Mouse (Mus musculus): ENCODE results near the gene Gng2.
"Not testable (repeated sequence)": the region's sequence is repeated elsewhere in the genome, so short reads cannot be mapped to it uniquely, and the experiment has no call there.

Gene Gng2

DNA sequence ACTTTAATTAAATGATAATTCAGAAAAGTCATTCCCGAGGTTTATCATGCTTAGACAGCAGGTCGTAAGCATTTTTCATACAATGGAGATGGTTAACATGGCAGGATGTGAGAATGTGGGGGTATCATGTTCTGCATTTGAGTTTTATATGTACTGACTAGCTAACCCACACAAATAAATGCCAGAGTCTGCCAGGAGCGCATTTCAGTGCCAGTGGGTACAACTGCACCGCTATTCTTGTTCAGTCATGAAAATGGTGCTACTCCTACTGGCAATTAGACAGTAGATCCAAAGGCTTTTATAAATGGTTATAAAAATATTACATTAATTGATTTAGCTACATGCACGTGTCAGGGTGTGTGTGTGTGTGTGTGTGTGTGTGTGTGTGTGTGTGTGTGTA is 38.9 kb downstream of the Gng2 start:
- DNase-seq (ENCODE audit: low read depth) = no peak

DNA sequence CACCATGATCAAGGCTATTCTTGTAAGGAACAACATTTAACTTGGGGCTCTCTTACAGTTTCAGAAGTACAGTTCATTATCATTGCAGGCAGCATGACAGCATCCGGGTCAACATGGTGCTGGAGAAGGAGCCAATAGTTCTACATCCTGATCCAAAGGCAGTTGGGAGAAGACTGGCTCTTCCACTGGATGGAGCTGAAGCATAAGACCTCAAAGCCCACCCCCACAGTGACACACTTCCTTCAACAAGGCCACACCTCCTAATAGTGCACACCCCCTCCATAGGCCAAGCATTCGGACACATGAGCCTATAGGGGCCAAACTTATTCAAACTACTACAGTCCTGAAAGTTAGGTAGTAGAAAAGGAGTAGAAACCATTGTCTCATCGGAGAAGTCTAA is 42.3 kb downstream of the Gng2 start:
- no peak for DNase-seq (ENCODE audit: low read depth)

DNA sequence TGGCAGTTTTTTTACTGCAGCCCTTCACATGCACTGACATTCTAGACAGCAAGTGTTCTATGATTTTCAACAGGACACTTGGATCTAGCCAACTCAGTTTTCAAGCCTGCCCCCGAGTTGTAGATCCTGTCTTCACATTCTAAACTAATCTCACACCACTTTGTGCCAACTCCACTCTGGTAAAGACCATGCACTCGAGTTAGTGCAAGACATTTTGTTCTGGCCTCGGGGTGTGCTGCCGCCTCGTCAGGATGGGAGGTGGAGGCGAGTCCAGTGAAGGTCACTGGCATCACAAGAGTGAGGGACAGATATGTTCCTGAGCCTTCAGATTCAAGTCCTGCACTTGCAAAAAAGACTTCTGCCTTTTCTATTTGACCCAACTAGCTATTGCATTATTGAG is 44.1 kb downstream of the Gng2 start:
- DNase-seq (ENCODE audit: low read depth) = no peak

DNA sequence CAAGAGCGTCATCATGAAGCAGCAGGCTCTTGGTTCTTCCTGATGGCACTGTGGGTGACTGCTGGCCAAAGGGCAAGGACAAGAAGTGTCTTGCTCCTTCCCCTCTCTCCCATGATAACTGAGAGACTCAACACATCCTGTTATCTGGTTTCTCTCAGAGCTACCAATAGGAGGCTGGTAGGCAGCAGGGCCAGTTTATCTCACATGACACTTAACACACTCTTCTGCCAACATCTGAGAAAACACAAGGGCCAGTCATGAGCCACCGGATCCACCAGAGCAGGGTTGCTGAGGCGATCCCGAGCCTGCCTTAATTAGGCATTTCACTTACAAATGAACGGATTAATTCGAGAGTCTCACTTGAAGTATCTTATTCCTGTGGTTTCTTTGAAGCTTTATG is 49.5 kb downstream of the Gng2 start:
- DNase-seq (ENCODE audit: low read depth) = no peak

DNA sequence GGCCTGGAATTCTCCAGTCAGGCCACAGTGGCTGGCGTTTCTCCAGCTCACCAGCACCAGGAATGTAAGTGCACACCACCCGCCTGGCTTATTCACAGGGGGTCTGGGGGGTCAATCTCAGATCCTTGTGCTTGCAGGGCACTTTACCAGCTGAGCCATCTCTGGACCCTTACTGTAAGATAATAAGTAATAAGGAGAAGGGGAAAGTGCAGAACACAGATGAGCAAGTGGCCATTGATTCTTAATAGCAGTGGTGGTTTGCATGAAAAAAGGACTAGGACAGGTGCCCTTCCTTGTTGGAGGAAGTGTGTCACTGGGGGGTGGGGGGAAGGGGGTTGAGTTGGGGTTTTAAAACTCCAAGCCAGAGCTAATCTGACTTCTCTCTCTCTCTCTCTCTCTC is 50.3 kb downstream of the Gng2 start:
- no peak for DNase-seq (ENCODE audit: low read depth)

DNA sequence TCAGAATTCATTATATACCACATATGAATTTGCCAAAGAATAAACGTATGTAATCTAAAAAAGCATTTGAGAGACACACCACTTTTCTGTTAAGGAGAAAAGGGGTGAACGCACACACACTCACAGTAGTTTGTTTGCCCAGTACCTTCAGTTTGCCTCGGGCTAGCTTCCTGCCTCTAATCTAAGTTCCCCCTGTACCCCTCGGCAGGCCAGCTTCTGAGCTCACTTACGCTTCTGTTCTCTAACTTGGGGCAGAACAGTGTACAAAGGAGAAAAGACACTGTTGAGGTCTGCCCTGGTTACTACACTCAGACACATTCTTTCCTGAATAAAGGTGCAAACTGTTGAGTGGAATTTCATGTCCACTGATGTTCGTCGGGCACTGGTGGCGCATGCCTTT is 51.1 kb downstream of the Gng2 start:
- DNase-seq (ENCODE audit: low read depth) = no peak

DNA sequence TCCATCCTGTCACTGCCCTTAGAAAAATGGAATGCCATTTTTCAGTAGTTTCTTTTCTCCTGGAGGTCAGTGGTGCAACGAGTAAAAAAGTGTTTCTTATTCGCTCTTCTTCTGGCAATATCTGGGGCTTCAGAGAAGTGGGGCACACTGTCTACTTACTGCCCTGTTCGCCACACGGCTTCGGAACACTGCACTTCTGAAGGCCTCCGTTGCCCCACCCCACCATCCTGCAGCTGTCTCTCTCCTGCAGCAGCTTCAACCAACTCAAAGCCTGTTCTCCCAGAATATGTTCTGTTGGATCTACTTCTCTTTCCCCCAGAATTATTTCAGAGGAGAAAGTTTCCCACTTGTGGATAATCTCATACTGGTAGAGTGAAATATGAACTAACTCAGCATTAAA is 52.3 kb downstream of the Gng2 start:
- DNase-seq (ENCODE audit: low read depth) = no peak

DNA sequence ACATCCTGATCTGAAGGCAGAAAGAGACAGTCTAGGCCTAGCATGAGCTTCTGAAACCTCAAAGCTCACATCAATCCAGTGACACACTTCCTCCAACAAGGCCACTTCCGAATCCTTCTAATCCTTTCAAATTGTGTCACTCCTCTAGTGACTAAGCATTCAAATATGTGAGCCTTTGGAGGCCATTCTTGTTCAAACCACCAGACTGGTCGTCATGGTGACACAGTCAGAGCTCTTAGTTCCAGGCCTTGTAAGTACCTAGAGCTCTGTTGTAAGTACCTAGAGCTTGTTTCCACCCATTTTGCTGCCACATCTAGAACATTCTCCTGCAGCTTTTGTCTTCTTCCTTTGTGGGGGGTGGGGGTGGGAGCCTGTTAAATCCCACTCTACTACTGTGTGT is 53.3 kb downstream of the Gng2 start:
- no peak for DNase-seq (ENCODE audit: low read depth)

DNA sequence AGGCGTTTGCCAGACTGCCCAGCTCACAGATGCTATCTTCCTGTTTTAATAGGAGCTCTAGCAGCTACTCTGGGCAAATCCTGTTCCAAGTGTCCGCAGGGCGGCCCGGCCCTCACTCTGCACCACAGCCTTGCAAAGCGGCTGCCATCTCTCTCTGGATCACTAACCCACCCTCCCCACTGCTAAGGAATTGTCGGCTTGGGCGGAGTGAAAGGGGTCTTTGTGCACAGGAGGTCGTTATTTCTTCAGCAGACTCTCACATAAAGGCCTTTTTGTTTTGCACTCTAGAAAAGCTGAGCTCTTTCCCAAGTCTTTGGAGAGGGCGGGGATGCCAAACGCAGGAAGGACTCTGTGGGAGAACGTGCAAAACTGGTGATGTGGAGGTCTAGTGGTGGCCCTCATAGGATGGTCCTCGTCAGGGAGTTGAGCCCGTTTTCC is 57.2 kb downstream of the Gng2 start:
- DNase-seq (ENCODE audit: low read depth) = no peak

DNA sequence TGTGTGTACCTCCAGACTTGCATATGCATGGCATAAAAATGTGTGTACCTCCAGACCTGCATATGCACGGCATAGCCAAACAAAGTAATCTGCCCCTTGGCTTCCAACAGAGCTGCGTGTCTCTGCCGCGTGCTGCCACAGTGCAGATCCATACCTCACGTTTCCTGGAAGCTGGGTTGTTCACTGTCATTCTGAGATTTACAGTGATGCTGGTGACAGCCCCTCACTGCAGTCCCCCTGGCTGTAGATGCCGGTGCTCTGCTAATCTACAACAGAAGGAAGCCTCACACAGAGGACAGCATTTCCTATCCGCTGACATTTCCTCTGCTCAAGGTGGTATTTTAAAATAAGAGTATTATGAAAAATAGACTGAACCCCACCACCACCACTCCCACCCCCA is 57.6 kb downstream of the Gng2 start:
- DNase-seq (ENCODE audit: low read depth) = no peak

DNA sequence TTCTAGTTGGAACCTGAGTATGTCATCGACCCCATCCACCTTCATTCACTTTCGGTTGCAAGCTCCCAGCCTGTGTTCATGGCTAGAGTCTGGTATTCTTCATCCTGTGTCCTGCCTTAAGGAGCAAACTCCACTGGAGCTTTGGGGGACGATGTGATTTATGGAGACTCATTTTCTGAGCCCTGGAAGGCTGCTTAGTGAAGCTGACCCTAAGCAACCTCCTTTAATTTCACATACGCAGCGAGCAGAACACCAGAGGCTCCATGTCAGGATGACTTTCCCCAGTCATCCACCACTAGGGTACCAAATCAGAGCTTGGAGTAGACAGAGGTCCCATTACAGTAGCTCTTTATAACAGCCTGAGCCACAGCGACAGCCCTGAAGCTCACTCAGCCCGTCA is 59.9 kb downstream of the Gng2 start:
- DNase-seq (ENCODE audit: low read depth) = no peak

DNA sequence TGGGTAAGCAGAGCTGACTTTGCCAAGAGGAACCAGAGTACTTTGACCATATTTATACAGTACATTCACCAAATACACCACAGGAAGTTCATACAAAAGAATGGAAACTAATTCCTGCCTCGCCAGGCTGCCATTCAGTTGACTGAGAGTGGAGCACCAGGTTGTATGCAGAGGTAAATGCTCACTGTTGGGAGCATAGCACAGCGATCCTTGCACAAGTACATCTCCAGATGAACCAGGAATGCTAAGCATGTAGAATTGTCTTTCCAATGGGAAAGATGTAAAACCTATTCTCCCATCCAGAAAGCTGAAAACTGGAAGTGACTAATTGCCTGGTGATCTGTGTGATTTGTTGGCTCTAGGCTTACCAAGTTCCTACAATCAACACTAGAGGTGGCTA is 61.1 kb downstream of the Gng2 start:
- DNase-seq (ENCODE audit: low read depth) = no peak

DNA sequence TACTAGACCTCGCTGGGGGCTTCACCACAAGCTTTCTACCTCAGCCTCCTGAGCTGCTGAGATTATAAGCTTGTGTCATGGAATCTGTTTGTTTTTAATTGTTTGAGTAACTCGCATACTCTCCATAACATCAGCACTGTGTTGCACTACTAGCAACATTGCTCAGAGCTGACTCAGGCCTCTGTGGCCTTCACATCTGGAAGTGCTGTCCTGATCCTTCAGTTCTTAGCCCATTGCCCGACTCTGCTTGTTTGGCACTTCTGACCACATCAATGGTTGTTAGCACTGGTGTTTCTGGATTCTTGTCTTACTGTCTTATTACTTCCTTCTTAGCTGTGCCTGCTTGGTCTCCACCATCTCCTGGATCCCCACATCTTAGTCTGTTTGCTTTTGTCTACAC is 64.5 kb downstream of the Gng2 start:
- no peak for DNase-seq (ENCODE audit: low read depth)

DNA sequence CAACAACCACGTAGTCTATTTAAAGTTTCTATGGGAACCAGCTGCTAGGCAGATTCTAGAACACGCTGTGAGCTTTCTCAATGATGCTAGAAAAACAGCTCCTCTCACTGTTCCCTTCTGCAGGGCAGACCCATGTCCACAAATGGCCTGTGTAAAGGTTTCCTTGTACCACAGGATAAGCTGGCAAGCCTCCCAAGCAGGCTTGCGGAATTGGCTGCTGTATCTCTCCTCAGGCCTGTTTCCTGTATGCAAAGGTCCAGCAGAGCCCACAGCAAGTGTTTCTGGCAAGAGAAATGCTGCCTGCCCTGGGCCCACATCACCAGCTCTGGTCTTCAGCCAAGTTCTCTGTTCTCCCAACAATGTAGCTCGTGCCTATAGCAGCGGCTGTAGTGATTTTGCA is 71.8 kb downstream of the Gng2 start:
- DNase-seq (ENCODE audit: low read depth) = no peak

DNA sequence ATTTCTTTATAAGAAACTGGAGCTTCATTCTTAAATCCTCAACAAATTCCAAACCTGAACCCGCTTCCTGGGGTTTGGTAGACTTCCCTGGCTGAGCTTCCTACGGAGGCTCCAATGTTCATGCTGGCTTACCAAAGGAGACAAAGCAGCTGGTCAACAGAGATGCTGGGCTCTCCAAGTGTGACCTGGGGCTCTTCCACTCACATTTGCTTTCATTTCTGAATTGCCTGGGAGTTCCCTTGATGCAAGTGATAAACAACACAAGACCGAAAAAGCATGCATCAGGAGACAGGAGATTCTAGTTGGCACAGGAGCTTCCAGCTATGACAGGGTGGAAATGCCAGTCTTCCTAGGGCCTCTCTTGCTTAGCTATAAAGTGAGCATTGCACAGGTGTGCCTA is 72.6 kb downstream of the Gng2 start:
- no peak for DNase-seq (ENCODE audit: low read depth)

DNA sequence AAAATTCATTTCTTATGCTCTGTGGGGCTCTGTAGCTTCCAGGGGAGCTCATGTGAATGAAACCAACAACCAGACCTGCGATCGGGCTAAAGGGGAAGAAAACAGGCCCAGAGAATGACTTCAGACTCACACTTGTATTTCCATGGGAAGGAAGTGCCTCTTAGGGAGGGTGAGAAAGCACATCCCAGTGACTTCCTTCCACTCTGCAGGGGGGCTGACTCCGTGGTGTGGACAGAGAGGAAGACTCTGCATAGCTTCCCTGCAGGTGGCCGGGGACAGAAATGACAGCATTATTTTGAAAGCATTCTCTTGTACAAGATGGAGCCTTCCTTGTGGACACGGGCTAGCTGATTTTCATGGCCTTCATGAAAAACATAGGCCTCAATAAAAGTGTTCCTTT is 73.4 kb downstream of the Gng2 start:
- DNase-seq (ENCODE audit: low read depth) = no peak

DNA sequence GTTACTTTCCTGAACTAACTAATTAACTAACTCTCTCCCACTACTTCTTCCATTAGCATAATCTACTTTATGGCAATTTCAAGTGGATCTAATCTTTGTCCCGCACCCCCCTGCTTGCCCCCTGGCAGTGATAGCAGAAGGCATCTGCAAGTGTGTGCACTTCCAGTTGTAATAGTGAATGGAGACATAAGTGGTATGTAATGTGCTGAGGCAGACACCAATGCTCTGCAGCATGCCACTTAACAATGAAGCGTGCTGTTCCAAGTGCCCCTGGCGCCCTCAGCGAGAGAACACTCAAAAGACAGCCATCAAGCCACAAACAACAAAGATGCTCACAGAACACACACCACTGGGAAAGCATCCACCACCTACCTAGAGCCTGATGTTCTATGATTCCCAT is 76.9 kb downstream of the Gng2 start:
- no peak for DNase-seq (ENCODE audit: low read depth)

DNA sequence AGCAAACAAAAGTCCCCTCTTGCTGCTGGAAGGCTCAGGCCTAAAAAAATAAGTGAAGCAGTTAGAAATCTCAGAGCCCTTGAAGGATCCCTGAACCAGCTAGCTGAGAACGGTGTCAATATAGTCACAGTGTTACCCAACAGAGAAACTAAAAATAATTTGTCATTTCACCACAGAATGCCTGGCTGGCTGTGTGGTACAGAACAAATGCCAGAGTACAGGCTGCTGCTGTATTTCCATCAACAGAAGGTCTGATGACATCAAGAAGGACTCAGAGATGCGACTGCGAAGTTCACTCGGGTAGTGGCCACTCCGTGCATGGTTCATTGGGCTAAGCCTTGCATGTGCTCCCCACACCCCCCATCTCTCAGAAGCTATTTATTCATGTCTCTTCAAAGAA is 89.9 kb downstream of the Gng2 start:
- DNase-seq (ENCODE audit: low read depth) = no peak

DNA sequence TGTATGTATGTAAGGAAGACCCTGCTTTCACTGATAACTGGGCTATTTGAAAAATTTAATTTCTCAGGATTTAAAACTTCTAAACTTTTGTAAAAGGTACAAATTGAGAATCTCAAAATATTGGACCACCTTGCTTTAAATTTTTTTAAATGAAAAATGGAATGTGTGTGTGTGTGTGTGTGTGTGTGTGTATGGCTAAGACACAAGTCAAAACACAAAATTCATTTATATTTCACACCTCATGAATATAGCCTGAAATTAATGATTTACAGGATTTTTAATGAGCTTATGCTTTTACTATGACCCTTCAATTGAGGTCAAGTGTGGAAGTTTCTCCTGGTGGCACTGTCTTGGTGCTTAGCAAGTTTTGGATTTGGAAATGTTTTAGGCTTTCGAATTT is 93.0 kb downstream of the Gng2 start:
- not testable (repeated sequence) for DNase-seq (ENCODE audit: low read depth)

DNA sequence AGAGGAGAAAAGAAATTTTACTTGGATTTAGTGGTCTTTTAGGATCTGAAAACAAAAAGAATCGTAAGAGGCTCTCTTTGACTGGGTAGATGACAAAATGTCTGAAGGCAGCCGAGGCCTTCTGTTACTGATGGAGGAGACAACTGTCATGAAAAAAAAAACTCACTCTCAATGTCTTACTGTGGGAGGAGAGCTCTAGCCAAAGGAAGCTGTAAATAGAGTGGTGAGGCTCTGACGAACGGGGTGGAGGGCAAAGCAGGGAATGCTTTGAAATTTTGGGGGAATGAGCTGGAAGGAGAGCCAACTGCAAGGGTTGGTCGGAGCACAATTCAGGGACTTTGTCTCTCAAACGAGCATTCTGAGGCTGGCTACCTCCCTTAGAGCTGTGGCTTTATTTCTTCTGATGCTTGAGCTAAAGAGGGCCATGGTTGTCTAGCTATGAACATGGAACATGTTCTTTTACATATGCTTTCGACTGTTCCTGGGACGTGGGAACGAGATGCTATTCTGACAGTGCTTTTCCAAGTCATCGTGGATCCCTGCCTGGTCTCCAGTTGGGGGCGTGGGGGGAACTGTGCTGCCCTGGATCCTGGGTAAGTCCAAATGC is 103.1 kb downstream of the Gng2 start:
- DNase-seq (ENCODE audit: low read depth) = no peak

DNA sequence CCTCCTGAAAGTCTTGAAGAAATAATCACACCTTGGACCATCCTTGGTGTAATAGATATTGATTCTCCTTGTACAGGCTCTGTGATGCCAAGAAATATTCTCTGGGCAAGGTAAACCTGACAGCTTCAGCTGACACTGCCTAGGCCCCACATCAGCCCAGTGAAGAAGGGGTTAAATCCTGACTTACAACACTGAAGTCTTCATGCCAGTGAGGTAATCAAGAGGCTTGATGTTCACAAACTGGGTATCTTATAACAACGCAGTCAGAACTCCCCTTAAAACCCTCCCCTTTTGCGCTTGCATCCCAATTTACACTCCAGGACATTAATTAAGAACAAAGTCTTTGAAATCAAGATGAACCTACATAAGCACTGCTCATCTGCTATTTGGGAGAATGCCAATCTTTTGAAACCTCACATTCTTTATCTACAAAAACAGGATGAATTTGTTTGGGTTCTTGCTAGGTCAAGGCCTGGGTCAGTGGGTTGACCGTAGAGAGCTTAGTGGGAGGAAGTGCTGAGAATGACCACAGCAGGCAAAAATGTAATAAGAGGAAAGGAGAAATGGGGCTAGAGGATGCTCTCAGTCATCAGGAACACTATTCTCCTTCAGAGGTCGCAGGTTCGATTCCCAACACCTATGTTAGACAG is 110.0 kb downstream of the Gng2 start:
- DNase-seq (ENCODE audit: low read depth) = no peak

DNA sequence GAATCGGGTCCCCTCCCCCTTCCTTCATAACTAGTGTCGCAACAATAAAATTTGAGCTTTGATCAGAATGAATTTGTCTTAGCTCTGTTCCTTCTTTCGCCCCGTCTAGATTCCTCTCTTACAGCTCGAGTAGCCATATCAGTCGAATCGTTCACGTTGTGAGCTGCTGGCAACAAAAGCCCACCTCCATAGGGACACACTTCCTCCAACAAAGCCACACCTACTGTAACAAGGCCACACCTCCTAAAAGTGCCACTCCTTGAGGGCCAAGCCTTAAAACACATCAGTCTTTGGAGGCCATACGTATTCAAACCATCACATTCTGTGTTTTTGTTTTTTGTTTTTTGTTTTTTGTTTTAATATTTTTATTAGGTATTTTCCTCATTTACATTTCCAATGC is 112.3 kb downstream of the Gng2 start:
- not testable (repeated sequence) for DNase-seq (ENCODE audit: low read depth)

DNA sequence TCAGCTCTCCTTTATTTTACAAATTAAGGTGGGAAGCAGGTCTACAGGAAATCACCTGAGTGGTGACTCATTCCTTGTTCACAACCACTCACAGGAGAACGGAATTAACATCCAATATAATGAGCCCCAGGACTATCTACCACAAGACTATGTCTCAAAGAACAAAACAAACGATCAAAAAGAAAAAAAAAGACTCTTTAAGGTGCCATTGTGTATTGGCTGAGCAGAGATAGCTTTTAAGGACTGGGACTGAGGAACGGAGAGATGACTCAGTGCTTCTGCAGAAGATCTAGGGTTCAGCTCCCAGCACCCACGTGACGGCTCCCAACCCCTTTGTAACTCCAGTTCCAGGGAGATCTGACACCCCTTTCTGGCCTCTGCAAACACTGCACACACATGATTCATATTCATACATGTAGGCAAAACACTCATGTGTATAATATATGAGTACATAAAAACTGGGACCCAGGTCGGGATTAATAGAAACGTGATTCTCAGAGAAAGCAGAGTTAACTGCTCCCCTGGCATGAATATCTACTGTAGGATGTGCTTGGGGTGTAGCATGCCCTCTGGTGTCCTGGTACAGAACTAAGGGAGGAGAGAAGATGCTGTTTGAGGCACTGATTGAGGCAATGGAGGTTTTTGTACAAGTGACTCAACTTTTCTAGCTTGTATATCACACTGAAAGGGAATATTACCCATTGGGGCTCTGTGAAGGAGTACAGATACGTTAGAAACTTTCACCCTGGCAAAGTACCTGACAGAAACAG is 115.9 kb downstream of the Gng2 start:
- DNase-seq (ENCODE audit: low read depth) = no peak

DNA sequence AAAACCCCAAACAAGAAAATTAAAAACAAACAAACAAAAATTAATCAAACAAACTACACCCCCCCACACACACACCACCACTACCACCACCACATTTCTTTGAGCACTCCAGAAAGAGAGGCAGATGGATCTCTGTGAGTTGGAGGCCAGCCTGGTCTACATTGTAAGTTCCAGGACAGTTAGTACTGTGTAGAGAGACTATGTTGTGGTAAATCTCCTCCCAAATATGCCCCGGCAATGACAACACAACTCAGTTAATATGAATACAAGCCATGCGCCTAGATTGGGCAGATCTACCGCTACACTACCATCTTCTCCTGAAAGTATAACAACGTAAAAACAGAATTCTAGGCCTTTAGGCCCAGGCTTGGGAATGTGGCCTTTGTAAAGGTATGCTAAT is 117.1 kb downstream of the Gng2 start:
- no peak for DNase-seq (ENCODE audit: low read depth)
